Mouse (Mus musculus): ENCODE measurements around the gene Arhgap24. TPM values are rescaled to one million over a fixed set of nuclear protein-coding genes. Genes with fewer than 3 reads are reported as not detected.

Gene Arhgap24
- polyA plus RNA-seq, 1 experiment from 2014 or later = 16.4 TPM

- H3K27me3 ChIP-seq (ENCODE audit: low read depth, poor library complexity, severe bottlenecking) = no peaks in the 10 kb centered on the region
- no peak overlapping the region for H3K4me3 ChIP-seq
- no peaks in the 10 kb centered on the region for H3K9me3 ChIP-seq (replicated peaks)
- H3K4me1 ChIP-seq = peaks cover 15% of the 10 kb centered on the region
- H3K36me3 ChIP-seq = no peaks in the 10 kb centered on the region
- peak; percentile 13 for DNase-seq (ENCODE audit: low spot score)
- 61% methylated on average over 3 of the region's 3 CpGs for WGBS
- no peak overlapping the region for H3K27ac ChIP-seq
These were observed 12.9 kb upstream of the Arhgap24 start for GRCm38 (mm10) chr5:102468292-102468691.

GRCm38 (mm10) chr5:102470284-102470683 lies 10.9 kb upstream of the Arhgap24 start:
- Histone ChIP-seq H3K4me1 (peaks cover 15% of the 10 kb centered on the region), H3K4me3 (no peak overlapping the region), H3K27ac (no peak overlapping the region), H3K9me3 (replicated peaks) (no peaks in the 10 kb centered on the region), H3K36me3 (no peaks in the 10 kb centered on the region), H3K27me3 (ENCODE audit: low read depth, poor library complexity, severe bottlenecking) (no peaks in the 10 kb centered on the region)
- WGBS = 73% methylated on average over 2 of the region's 2 CpGs
- peak; percentile 6 for DNase-seq (ENCODE audit: low spot score)

GRCm38 (mm10) chr5:102478076-102478475 lies 3.1 kb upstream of the Arhgap24 start:
- no peak overlapping the region for H3K4me3 ChIP-seq
- WGBS = 0% methylated on average over 2 of the region's 2 CpGs
- no peaks in the 10 kb centered on the region for H3K9me3 ChIP-seq (replicated peaks)
- no peak overlapping the region for H3K27ac ChIP-seq
- H3K36me3 ChIP-seq = no peaks in the 10 kb centered on the region
- H3K27me3 ChIP-seq (ENCODE audit: low read depth, poor library complexity, severe bottlenecking) = no peaks in the 10 kb centered on the region
- peaks cover 46% of the 10 kb centered on the region for H3K4me1 ChIP-seq
- DNase-seq (ENCODE audit: low spot score) = no peak

- peak overlapping the region; percentile 65 for H3K4me3 ChIP-seq
- no peaks in the 10 kb centered on the region for H3K27me3 ChIP-seq (ENCODE audit: low read depth, poor library complexity, severe bottlenecking)
- H3K9me3 ChIP-seq (replicated peaks) = no peaks in the 10 kb centered on the region
- peak overlapping the region; percentile 96 for H3K27ac ChIP-seq
- peaks cover 50% of the 10 kb centered on the region for H3K4me1 ChIP-seq
- no peak for DNase-seq (ENCODE audit: low spot score)
- 0 out of 2 replicates have a peak, but pooled peaks cover 3% of the 10 kb centered on the region for H3K36me3 ChIP-seq
- WGBS = 34% methylated on average over 10 of the region's 10 CpGs
These were observed 2.2 kb downstream of the Arhgap24 start for GRCm38 (mm10) chr5:102483285-102483975.

GRCm38 (mm10) chr5:102491554-102491953 lies 10.4 kb downstream of the Arhgap24 start:
- peaks cover 6% of the 10 kb centered on the region; the same call in 1 of the 2 replicates for H3K4me1 ChIP-seq
- 76% methylated on average over 5 of the region's 5 CpGs for WGBS

GRCm38 (mm10) chr5:102492152-102492551 lies 11.0 kb downstream of the Arhgap24 start:
- Histone ChIP-seq H3K27me3 (ENCODE audit: low read depth, poor library complexity, severe bottlenecking) (no peaks in the 10 kb centered on the region), H3K27ac (no peak overlapping the region), H3K4me1 (peaks cover 11% of the 10 kb centered on the region), H3K4me3 (no peak overlapping the region), H3K36me3 (no peaks in the 10 kb centered on the region), H3K9me3 (replicated peaks) (no peaks in the 10 kb centered on the region)
- DNase-seq (ENCODE audit: low spot score) = no peak
- 90% methylated on average over 9 of the region's 9 CpGs for WGBS

More at GRCm38 (mm10) chr5:102491554-102491953, 10.4 kb downstream of the Arhgap24 start:
- no peaks in the 10 kb centered on the region for H3K27me3 ChIP-seq (ENCODE audit: low read depth, poor library complexity, severe bottlenecking)
- no peaks in the 10 kb centered on the region for H3K36me3 ChIP-seq
- H3K4me3 ChIP-seq = no peak overlapping the region
- DNase-seq (ENCODE audit: low spot score) = no peak
- no peak overlapping the region for H3K27ac ChIP-seq
- H3K9me3 ChIP-seq (replicated peaks) = no peaks in the 10 kb centered on the region

- H3K4me3 ChIP-seq = no peak overlapping the region
- no peaks in the 10 kb centered on the region for H3K9me3 ChIP-seq (replicated peaks)
- 61% methylated on average over 6 of the region's 6 CpGs for WGBS
- H3K4me1 ChIP-seq = peaks cover 13% of the 10 kb centered on the region
- no peaks in the 10 kb centered on the region for H3K36me3 ChIP-seq
- H3K27me3 ChIP-seq (ENCODE audit: low read depth, poor library complexity, severe bottlenecking) = no peaks in the 10 kb centered on the region
- no peak for DNase-seq (ENCODE audit: low spot score)
- no peak overlapping the region for H3K27ac ChIP-seq
These were observed 13.6 kb downstream of the Arhgap24 start for GRCm38 (mm10) chr5:102494827-102495226.

GRCm38 (mm10) chr5:102497205-102497604 lies 16.0 kb downstream of the Arhgap24 start:
- H3K27me3 ChIP-seq (ENCODE audit: low read depth, poor library complexity, severe bottlenecking) = no peaks in the 10 kb centered on the region
- H3K4me3 ChIP-seq = no peak overlapping the region
- WGBS = 67% methylated on average over 3 of the region's 3 CpGs

GRCm38 (mm10) chr5:102498747-102499146 lies 17.6 kb downstream of the Arhgap24 start:
- H3K36me3 ChIP-seq = 0 out of 2 replicates have a peak, but pooled peaks cover 2% of the 10 kb centered on the region
- H3K4me1 ChIP-seq = peaks cover 11% of the 10 kb centered on the region
- 89% methylated on average over 5 of the region's 5 CpGs for whole genome bisulfite sequencing
- H3K27me3 ChIP-seq (ENCODE audit: low read depth, poor library complexity, severe bottlenecking) = no peaks in the 10 kb centered on the region
- no peak for DNase-seq (ENCODE audit: low spot score)
- H3K9me3 ChIP-seq (replicated peaks) = no peaks in the 10 kb centered on the region
- H3K4me3 ChIP-seq = no peak overlapping the region
- no peak overlapping the region for H3K27ac ChIP-seq

More at GRCm38 (mm10) chr5:102497205-102497604, 16.0 kb downstream of the Arhgap24 start:
- H3K27ac ChIP-seq = no peak overlapping the region
- no peak for DNase-seq (ENCODE audit: low spot score)
- no peaks in the 10 kb centered on the region for H3K9me3 ChIP-seq (replicated peaks)
- H3K36me3 ChIP-seq = 0 out of 2 replicates have a peak, but pooled peaks cover 2% of the 10 kb centered on the region
- peaks cover 11% of the 10 kb centered on the region for H3K4me1 ChIP-seq

GRCm38 (mm10) chr5:102502333-102502732 lies 21.1 kb downstream of the Arhgap24 start:
- 89% methylated on average over 2 of the region's 2 CpGs for WGBS
- no peak overlapping the region for H3K4me3 ChIP-seq
- peaks cover 9% of the 10 kb centered on the region; the same call in 1 of the 2 replicates for H3K36me3 ChIP-seq
- H3K4me1 ChIP-seq = peaks cover under 1% of the 10 kb centered on the region
- H3K27me3 ChIP-seq (ENCODE audit: low read depth, poor library complexity, severe bottlenecking) = no peaks in the 10 kb centered on the region
- DNase-seq (ENCODE audit: low spot score) = no peak
- H3K9me3 ChIP-seq (replicated peaks) = no peaks in the 10 kb centered on the region
- no peak overlapping the region for H3K27ac ChIP-seq

GRCm38 (mm10) chr5:102503066-102503465 lies 21.9 kb downstream of the Arhgap24 start:
- Histone ChIP-seq H3K36me3 (peaks cover 9% of the 10 kb centered on the region; the same call in 1 of the 2 replicates), H3K27ac (no peak overlapping the region), H3K27me3 (ENCODE audit: low read depth, poor library complexity, severe bottlenecking) (no peaks in the 10 kb centered on the region), H3K9me3 (replicated peaks) (no peaks in the 10 kb centered on the region), H3K4me3 (no peak overlapping the region), H3K4me1 (no peaks in the 10 kb centered on the region)
- 91% methylated on average over 3 of the region's 3 CpGs for WGBS
- DNase-seq (ENCODE audit: low spot score) = no peak

- H3K27me3 ChIP-seq (ENCODE audit: low read depth, poor library complexity, severe bottlenecking) = no peaks in the 10 kb centered on the region
- no peaks in the 10 kb centered on the region for H3K9me3 ChIP-seq (replicated peaks)
- 87% methylated on average over 2 of the region's 2 CpGs for WGBS
- H3K36me3 ChIP-seq = peaks cover 9% of the 10 kb centered on the region; the same call in 1 of the 2 replicates
- DNase-seq (ENCODE audit: low spot score) = no peak
- H3K4me3 ChIP-seq = no peak overlapping the region
- no peaks in the 10 kb centered on the region for H3K4me1 ChIP-seq
- no peak overlapping the region for H3K27ac ChIP-seq
These were observed 22.7 kb downstream of the Arhgap24 start for GRCm38 (mm10) chr5:102503868-102504267.

GRCm38 (mm10) chr5:102504557-102504956 lies 23.4 kb downstream of the Arhgap24 start:
- Histone ChIP-seq H3K27me3 (ENCODE audit: low read depth, poor library complexity, severe bottlenecking) (no peaks in the 10 kb centered on the region), H3K4me1 (no peaks in the 10 kb centered on the region), H3K36me3 (peaks cover 9% of the 10 kb centered on the region; the same call in 1 of the 2 replicates), H3K4me3 (no peak overlapping the region), H3K9me3 (replicated peaks) (no peaks in the 10 kb centered on the region), H3K27ac (no peak overlapping the region)
- no peak for DNase-seq (ENCODE audit: low spot score)
- WGBS = 91% methylated on average over 4 of the region's 4 CpGs

All from limb, embryonic 10.5 days (tissue).